Mouse (Mus musculus): ENCODE data around the gene Thra. TPM values are rescaled to one million over a fixed set of nuclear protein-coding genes. Genes with fewer than 3 reads are reported as not detected.

Thra gene
- polyA plus RNA-seq, 1 experiment from 2014 or later, result 36.3 TPM

GRCm38 (mm10) chr11:98766346-98766745, 25.9 kb downstream of the Thra start:
- no peaks in the 10 kb centered on the region for H3K27me3 ChIP-seq (ENCODE audit: control insufficient read depth, insufficient read depth, low read depth, low read length)
- H3K4me1 ChIP-seq (replicated peaks; ENCODE audit: control insufficient read depth, insufficient read depth, low read length), result peaks cover 55% of the 10 kb centered on the region
- no peak for ATAC-seq (ENCODE audit: low read depth)
- no peak overlapping the region for H3K4me3 ChIP-seq (ENCODE audit: low read length)
- peaks cover 19% of the 10 kb centered on the region for H3K36me3 ChIP-seq (ENCODE audit: control insufficient read depth, insufficient read depth, low read length)
- no peaks in the 10 kb centered on the region for H3K9me3 ChIP-seq (ENCODE audit: control insufficient read depth, low read length)
- H3K4me2 ChIP-seq (ENCODE audit: low read depth, low read length), result no peak overlapping the region
- H3K9ac ChIP-seq (ENCODE audit: low read length), result no peak overlapping the region
- 38% methylated on average over 2 of the region's 2 CpGs for WGBS
- peak overlapping the region; percentile 15 for H3K27ac ChIP-seq (ENCODE audit: low read length)

GRCm38 (mm10) chr11:98766816-98767215, 26.4 kb downstream of the Thra start:
- peak; percentile 10; the same call in 1 of the 2 replicates for ATAC-seq (ENCODE audit: low read depth)
- Histone ChIP-seq H3K4me2 (ENCODE audit: low read depth, low read length) (no peak overlapping the region), H3K4me1 (replicated peaks; ENCODE audit: control insufficient read depth, insufficient read depth, low read length) (peaks cover 58% of the 10 kb centered on the region), H3K27ac (ENCODE audit: low read length) (peak overlapping the region; percentile 15), H3K27me3 (ENCODE audit: control insufficient read depth, insufficient read depth, low read depth, low read length) (no peaks in the 10 kb centered on the region), H3K9me3 (ENCODE audit: control insufficient read depth, low read length) (no peaks in the 10 kb centered on the region), H3K9ac (ENCODE audit: low read length) (peak overlapping the region; percentile 19; the same call in 1 of the 2 replicates), H3K4me3 (ENCODE audit: low read length) (no peak overlapping the region), H3K36me3 (ENCODE audit: control insufficient read depth, insufficient read depth, low read length) (peaks cover 14% of the 10 kb centered on the region; the same call in 1 of the 2 replicates)
- WGBS, result 32% methylated on average over 5 of the region's 5 CpGs

- Histone ChIP-seq H3K4me2 (ENCODE audit: low read depth, low read length) (no peak overlapping the region), H3K36me3 (ENCODE audit: control insufficient read depth, insufficient read depth, low read length) (peaks cover 14% of the 10 kb centered on the region; the same call in 1 of the 2 replicates), H3K4me1 (replicated peaks; ENCODE audit: control insufficient read depth, insufficient read depth, low read length) (peaks cover 63% of the 10 kb centered on the region), H3K27ac (ENCODE audit: low read length) (0 out of 2 replicates have a peak overlapping the region, but pooled peaks have one; percentile 16), H3K27me3 (ENCODE audit: control insufficient read depth, insufficient read depth, low read depth, low read length) (no peaks in the 10 kb centered on the region), H3K9me3 (ENCODE audit: control insufficient read depth, low read length) (no peaks in the 10 kb centered on the region), H3K4me3 (ENCODE audit: low read length) (no peak overlapping the region), H3K9ac (ENCODE audit: low read length) (peak overlapping the region; percentile 19; the same call in 1 of the 2 replicates)
- WGBS, result 9% methylated on average over 9 of the region's 9 CpGs
- no peak for ATAC-seq (ENCODE audit: low read depth)
Observed at GRCm38 (mm10) chr11:98767276-98767675, 26.8 kb downstream of the Thra start.

- Histone ChIP-seq H3K4me3 (ENCODE audit: low read length) (no peak overlapping the region; the same call in 1 of the 2 replicates), H3K27me3 (ENCODE audit: control insufficient read depth, insufficient read depth, low read depth, low read length) (no peaks in the 10 kb centered on the region), H3K9me3 (ENCODE audit: control insufficient read depth, low read length) (no peaks in the 10 kb centered on the region), H3K4me1 (replicated peaks; ENCODE audit: control insufficient read depth, insufficient read depth, low read length) (peaks cover 63% of the 10 kb centered on the region), H3K4me2 (ENCODE audit: low read depth, low read length) (peak overlapping the region; percentile 35), H3K9ac (ENCODE audit: low read length) (peak overlapping the region; percentile 50; the same call in 1 of the 2 replicates), H3K27ac (ENCODE audit: low read length) (peak overlapping the region; percentile 60), H3K36me3 (ENCODE audit: control insufficient read depth, insufficient read depth, low read length) (peaks cover 14% of the 10 kb centered on the region; the same call in 1 of the 2 replicates)
- no peak for ATAC-seq (ENCODE audit: low read depth)
- 17% methylated on average over 4 of the region's 4 CpGs for WGBS
Observed at GRCm38 (mm10) chr11:98767713-98768112, 27.3 kb downstream of the Thra start.

GRCm38 (mm10) chr11:98768127-98769006, 27.9 kb downstream of the Thra start:
- H3K4me3 ChIP-seq (ENCODE audit: low read length), result peak overlapping the region; percentile 6
- H3K9ac ChIP-seq (ENCODE audit: low read length), result peak overlapping the region; percentile 50
- 12% methylated on average over 33 of the region's 39 CpGs for WGBS
- peak overlapping the region; percentile 60 for H3K27ac ChIP-seq (ENCODE audit: low read length)
- H3K27me3 ChIP-seq (ENCODE audit: control insufficient read depth, insufficient read depth, low read depth, low read length), result no peaks in the 10 kb centered on the region
- H3K4me1 ChIP-seq (replicated peaks; ENCODE audit: control insufficient read depth, insufficient read depth, low read length), result peaks cover 65% of the 10 kb centered on the region
- peak; percentile 3; the same call in 1 of the 2 replicates for ATAC-seq (ENCODE audit: low read depth)
- peak overlapping the region; percentile 35 for H3K4me2 ChIP-seq (ENCODE audit: low read depth, low read length)
- no peaks in the 10 kb centered on the region for H3K9me3 ChIP-seq (ENCODE audit: control insufficient read depth, low read length)
- H3K36me3 ChIP-seq (ENCODE audit: control insufficient read depth, insufficient read depth, low read length), result peaks cover 14% of the 10 kb centered on the region; the same call in 1 of the 2 replicates

- Histone ChIP-seq H3K27me3 (ENCODE audit: control insufficient read depth, insufficient read depth, low read depth, low read length) (no peaks in the 10 kb centered on the region), H3K4me1 (replicated peaks; ENCODE audit: control insufficient read depth, insufficient read depth, low read length) (peaks cover 64% of the 10 kb centered on the region), H3K9ac (ENCODE audit: low read length) (no peak overlapping the region), H3K9me3 (ENCODE audit: control insufficient read depth, low read length) (no peaks in the 10 kb centered on the region), H3K36me3 (ENCODE audit: control insufficient read depth, insufficient read depth, low read length) (peaks cover 10% of the 10 kb centered on the region; the same call in 1 of the 2 replicates), H3K27ac (ENCODE audit: low read length) (peak overlapping the region; percentile 60; the same call in 1 of the 2 replicates), H3K4me2 (ENCODE audit: low read depth, low read length) (no peak overlapping the region), H3K4me3 (ENCODE audit: low read length) (no peak overlapping the region)
- no peak for ATAC-seq (ENCODE audit: low read depth)
- 78% methylated on average over 25 of the region's 25 CpGs for WGBS
Observed at GRCm38 (mm10) chr11:98769007-98769954, 28.8 kb downstream of the Thra start.

- Histone ChIP-seq H3K4me2 (ENCODE audit: low read depth, low read length) (no peak overlapping the region), H3K4me3 (ENCODE audit: low read length) (no peak overlapping the region), H3K4me1 (replicated peaks; ENCODE audit: control insufficient read depth, insufficient read depth, low read length) (peaks cover 67% of the 10 kb centered on the region), H3K36me3 (ENCODE audit: control insufficient read depth, insufficient read depth, low read length) (peaks cover 6% of the 10 kb centered on the region; the same call in 1 of the 2 replicates), H3K27me3 (ENCODE audit: control insufficient read depth, insufficient read depth, low read depth, low read length) (no peaks in the 10 kb centered on the region), H3K9ac (ENCODE audit: low read length) (no peak overlapping the region), H3K9me3 (ENCODE audit: control insufficient read depth, low read length) (no peaks in the 10 kb centered on the region), H3K27ac (ENCODE audit: low read length) (no peak overlapping the region)
- WGBS, result 84% methylated on average over 26 of the region's 26 CpGs
- ATAC-seq (ENCODE audit: low read depth), result no peak
Observed at GRCm38 (mm10) chr11:98770096-98770975, 29.9 kb downstream of the Thra start.

- 84% methylated on average over 18 of the region's 18 CpGs for WGBS
- Histone ChIP-seq H3K9me3 (ENCODE audit: control insufficient read depth, low read length) (no peaks in the 10 kb centered on the region), H3K27me3 (ENCODE audit: control insufficient read depth, insufficient read depth, low read depth, low read length) (no peaks in the 10 kb centered on the region), H3K27ac (ENCODE audit: low read length) (no peak overlapping the region), H3K4me1 (replicated peaks; ENCODE audit: control insufficient read depth, insufficient read depth, low read length) (peaks cover 66% of the 10 kb centered on the region), H3K4me2 (ENCODE audit: low read depth, low read length) (no peak overlapping the region), H3K4me3 (ENCODE audit: low read length) (no peak overlapping the region), H3K9ac (ENCODE audit: low read length) (no peak overlapping the region), H3K36me3 (ENCODE audit: control insufficient read depth, insufficient read depth, low read length) (peaks cover 6% of the 10 kb centered on the region; the same call in 1 of the 2 replicates)
- no peak for ATAC-seq (ENCODE audit: low read depth)
Observed at GRCm38 (mm10) chr11:98771131-98771530, 30.7 kb downstream of the Thra start.
